Mouse (Mus musculus) B cell, adult 2 months (primary cell): Measurements from ENCODE around the gene Tinag.
"Not testable (repeated sequence)": the region's sequence is repeated elsewhere in the genome, so short reads cannot be mapped to it uniquely, and the experiment has no call there.

Experiments
- DNase-seq, 2 experiments: peaks; one replicate each; pipeline ENCODE4 v3.0.0; 2022

Tinag gene

DNA sequence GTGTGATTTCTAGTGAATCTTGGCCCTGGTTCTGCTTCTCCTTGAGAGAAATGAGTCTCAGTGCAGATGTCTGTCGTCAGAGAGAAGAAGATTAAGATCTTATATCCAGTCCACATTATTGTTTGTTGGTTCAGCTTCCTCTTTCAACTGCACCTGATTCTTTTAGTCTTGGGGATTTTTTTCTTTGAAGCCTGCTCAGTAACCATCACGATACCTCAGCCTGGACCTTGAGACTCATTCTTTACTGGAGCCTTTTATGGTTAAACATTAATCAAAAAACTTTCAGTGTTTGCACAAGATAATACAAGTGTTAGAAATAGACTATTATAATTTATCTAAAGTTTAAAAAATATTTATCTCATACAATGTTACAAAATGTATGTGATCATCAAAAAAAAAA, at the start of gene Tinag:
Gene Tinag (minus strand): TSS at position 210 of the 400 bp plus-strand sequence.
- no peak for DNase-seq

DNA sequence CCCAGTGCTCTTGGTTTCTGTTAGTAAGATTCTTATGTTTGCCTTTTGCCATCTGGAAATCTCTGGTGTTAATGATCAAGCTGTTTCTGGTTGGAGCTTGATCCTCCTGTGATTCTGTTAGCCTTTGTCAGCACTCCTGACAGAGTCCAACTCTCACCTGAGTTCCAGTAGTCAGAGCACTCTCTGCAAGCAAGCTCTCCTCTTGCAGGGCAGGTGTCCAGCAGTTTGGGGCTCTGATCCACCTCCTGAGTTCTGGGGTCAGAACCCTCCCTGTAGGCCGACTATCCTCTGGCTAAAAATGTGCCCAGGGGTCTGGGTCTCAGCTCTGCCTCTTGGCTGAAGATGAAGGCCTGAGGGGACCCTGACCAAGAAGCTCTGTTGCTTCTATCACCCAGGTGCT, 37.6 kb upstream of the Tinag start:
- not testable (repeated sequence) for DNase-seq

DNA sequence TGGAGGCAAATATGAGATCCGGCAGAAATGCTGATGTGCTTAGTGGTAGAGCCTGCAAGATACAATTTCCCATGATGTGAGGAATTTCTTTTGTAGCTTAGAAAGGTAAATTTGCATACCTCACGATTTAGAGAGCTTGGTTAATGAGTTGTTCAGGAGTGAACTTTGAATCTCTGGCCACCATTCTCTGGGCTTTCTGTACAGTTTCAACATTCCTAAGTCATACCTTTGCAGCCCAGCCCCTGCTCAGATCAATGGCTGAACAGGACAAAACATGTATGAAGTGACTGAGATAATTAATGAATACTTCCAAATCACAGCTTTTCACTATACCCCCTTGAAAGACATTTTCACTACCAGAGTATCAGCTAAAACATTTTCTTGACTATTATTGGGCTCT, 26.1 kb upstream of the Tinag start:
- DNase-seq, result no peak

GRCm38 (mm10) chr9:77056611-77057010, 11.0 kb upstream of the Tinag start:
- DNase-seq, result no peak

DNA sequence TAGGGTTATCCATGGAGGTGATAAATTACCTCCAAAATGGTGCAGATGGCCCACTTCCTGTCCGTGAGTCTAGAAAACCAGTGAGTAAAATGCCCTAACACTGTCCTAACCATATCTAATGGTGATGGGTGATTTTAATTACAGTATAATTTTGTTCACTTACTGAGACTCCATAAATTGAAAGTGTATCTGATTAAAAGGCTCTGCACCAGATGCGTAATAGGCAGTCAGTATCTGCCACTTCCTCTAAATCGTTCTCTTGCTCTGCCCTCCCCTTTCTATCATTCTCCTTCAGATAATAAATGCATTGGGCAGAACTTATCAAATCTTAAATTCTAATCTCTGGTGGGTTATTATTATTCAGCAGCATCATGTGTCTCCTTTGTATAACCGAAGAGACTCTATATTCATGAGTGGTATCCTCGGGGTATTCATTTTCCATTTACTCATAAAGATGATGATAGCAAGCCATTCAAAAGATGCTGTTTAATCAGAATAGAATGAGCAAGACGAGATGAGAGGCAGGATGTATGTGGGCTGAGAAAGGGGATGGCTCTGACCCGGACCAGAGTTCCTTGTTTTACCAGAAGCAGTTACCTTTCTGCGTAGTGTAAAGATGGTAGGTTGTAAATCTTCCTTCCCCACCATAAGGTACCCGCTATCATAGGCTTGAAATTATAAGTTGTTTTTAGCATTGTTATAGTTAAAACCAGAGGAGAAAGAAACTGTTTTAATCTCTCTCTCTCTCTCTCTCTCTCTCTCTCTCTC, 9.0 kb upstream of the Tinag start:
- no peak for DNase-seq

DNA sequence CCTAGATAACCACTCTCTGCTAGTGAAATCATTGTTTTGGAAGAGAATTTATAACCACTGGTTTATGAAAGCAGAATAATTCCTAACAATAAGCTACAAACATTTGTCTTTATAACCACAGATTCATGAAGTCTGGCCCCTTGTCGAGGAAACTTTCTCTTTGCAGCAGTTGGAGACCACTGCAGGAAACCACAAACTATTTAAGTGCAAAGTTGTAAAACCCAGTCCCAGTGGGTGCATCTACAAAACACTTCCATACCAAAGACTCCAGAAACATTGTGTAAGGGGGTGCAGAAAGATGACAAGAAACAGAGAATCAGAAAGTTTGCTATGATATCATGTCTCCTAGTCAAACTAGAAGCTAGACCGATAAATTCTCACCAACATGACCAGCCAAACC, 5.8 kb upstream of the Tinag start:
- no peak for DNase-seq

- no peak for DNase-seq
Measured at GRCm38 (mm10) chr9:77049669-77050068, 4.1 kb upstream of the Tinag start.

- DNase-seq, result no peak
Measured at GRCm38 (mm10) chr9:77046067-77046715, 597 bp upstream of the Tinag start.

DNA sequence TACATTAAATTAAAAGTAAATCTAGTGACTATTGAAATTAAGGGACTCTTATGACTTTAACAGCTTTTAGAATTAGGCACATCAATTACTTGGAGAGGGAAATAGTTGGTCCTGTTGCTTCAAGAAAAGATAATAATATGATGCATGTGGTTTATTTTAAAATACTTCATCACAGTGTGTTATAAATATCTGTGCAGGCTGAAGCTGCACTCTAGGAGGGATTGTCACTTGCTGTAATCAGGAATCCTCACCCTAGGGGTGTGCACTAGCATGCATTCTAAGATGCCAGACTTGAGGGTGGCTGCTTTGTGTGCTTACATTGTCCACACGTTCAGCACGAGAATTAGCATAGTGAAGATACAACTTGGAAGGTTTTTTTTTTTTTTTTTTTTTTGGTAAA, 10.2 kb downstream of the Tinag start:
- DNase-seq, result no peak

- no peak for DNase-seq
Measured at GRCm38 (mm10) chr9:77032430-77033154, 13.0 kb downstream of the Tinag start.

DNA sequence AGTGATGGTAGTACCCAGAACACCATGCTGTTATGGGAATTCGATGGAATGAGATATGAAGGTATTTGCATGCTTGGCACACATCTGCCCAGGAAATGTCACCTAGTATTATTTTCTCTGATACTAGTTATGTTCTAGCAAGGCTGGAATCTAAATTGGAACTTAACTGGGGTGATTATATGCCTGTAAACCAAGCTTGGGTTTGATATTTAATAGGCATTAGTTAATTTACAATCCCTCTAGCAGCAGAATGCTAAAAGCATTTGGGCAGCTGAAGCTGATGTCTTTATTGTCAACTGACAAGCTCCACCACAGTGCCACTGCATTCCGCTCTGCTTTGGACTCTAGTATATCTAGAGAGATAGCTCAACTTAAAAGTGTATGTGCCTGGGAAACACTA, 20.3 kb downstream of the Tinag start:
- DNase-seq, result no peak

DNA sequence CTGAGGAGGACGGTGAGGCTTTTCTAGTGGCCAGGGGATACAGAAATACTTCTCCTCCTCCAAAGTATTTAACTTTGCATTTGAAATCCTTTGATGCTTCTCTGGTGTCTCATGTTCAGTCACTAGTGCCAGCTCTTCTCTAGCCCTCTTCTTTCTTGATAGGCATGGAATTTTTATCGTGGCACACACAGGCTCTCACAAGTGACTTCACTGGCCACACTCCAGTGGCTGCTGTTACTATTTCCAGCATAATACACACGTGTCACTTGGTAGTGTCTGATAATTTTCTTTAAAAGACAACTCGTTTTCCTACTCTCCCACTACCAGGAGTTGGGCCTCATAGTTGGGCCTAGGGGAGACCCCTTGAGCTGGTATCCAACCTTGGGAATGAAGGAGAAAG, 26.7 kb downstream of the Tinag start:
- DNase-seq, result no peak

DNA sequence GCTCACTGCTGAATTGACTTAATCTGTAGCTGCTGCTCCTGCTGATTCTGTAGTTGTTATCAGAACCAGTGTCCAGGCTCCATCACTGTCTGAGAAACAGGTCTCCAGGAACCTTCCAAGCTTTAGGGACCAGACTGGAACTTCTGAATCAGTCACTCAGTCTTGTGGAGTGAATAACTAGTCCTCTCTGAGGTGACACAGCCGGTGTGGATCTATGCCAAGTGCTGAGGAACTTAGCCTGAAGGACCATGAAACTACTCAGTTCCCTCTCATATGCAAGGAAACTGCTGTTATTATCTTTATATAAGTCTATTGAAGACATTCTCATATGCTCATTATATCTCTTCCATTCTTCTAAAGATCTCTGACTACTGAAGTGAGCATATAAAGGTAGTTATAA, 49.6 kb downstream of the Tinag start:
- no peak for DNase-seq

GRCm38 (mm10) chr9:76989946-76990345, 55.6 kb downstream of the Tinag start:
- DNase-seq, result no peak

- DNase-seq, result no peak
Measured at GRCm38 (mm10) chr9:76934813-76935212, 110.8 kb downstream of the Tinag start.

DNA sequence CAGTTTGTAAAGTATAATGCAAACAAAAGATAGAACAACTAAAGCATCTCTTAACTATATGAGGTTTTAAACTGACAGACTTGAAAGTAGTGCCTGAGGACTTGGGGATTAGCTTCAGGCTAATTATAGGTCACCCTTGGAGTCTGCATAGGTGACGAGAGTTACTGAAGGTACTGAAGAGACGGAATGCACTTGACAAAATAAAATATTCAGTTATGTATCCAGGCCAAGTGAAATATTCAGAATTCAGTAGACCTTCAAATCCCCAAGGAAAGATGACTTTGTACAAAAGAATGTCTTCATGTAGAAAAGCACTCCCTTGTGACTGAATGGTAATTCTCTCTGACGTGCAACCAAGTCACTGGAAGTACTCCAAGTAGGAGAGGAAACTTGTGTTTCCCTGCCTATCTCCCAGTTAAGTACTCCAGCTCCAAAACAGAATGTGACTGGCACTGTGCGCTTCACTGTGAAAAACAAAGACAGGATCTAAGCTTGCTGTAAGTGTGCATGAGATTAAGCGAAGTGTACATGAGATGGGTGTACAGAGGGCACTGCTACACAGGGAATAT, 130.4 kb downstream of the Tinag start:
- no peak for DNase-seq
